Mouse (Mus musculus) cerebellum, adult 2 months (tissue): ENCODE data around the gene Camkmt. TPM values are rescaled to one million over a fixed set of nuclear protein-coding genes. Genes with fewer than 3 reads are reported as not detected.

Experiments
- DNase-seq, 2 experiments: peaks; one replicate each; pipeline ENCODE4 v3.0.0; 2021
- H3K27ac ChIP-seq: fragments of 200-500 bp; 2 replicates; pipeline ENCODE4 v1.5.1; 2012; ENCODE audit warnings: low read length, control low read depth, inconsistent platforms; ENCODE audit not compliant: insufficient read depth
- H3K27me3 ChIP-seq: fragments of 200-500 bp; 2 replicates; pipeline ENCODE4 v1.6.1; 2012; ENCODE audit warnings: inconsistent platforms, mild to moderate bottlenecking, low read length, moderate library complexity; ENCODE audit not compliant: control insufficient read depth, insufficient read depth
- H3K4me1 ChIP-seq: fragments of 200-500 bp; 2 replicates; pipeline ENCODE4 v1.6.1; 2011; ENCODE audit warnings: low read length; ENCODE audit not compliant: control insufficient read depth, insufficient read depth
- H3K4me3 ChIP-seq: fragments of 200-500 bp; replicated peaks from 2 replicates; pipeline ENCODE3; 2011; ENCODE audit warnings: mild to moderate bottlenecking, low read depth, low read length, control low read depth; ENCODE audit not compliant: insufficient read depth
- CTCF ChIP-seq: fragments of 200-500 bp; IDR thresholded peaks from 2 replicates; pipeline ENCODE4 v1.5.1; 2011; ENCODE audit warnings: low read depth, mild to moderate bottlenecking, control low read depth, low read length, moderate library complexity, borderline replicate concordance; ENCODE audit not compliant: insufficient read depth
- POLR2A ChIP-seq: fragments of 200-500 bp; IDR thresholded peaks from 2 replicates; pipeline ENCODE4 v1.6.1; 2011; ENCODE audit warnings: low read length, control low read depth, borderline replicate concordance; ENCODE audit not compliant: insufficient read depth
- WGBS: fragments of 180-500 bp; shearing (Covaris S2); methylation state at CpG from one replicate; pipeline ENCODE4 v1.1.7; 2018; 5-methylcytosine and 5-hydroxymethylcytosine counted together
- polyA plus RNA-seq: library from polyadenylated mRNA; depleted of rRNA; stranded (reverse); fragments of >200 nt; gene quantifications from 2 replicates; pipeline ENCODE4 v1.2.3, GENCODE M21; 2012; rRNA removed

Camkmt gene
- polyA plus RNA-seq, 1 experiment: 6.6 TPM

- TF ChIP-seq POLR2A (no peak), CTCF (no peak)
- Histone ChIP-seq H3K27me3 (no peaks in the 10 kb centered on the region), H3K4me1 (no peaks in the 10 kb centered on the region), H3K4me3 (no peak overlapping the region), H3K27ac (no peak overlapping the region)
- no peak for DNase-seq
Measured at GRCm38 (mm10) chr17:85504888-85505287, 414.5 kb downstream of the Camkmt start.

GRCm38 (mm10) chr17:85506206-85507088, 416.1 kb downstream of the Camkmt start:
- DNase-seq: no peak
- Histone ChIP-seq H3K4me3 (no peak overlapping the region), H3K4me1 (no peaks in the 10 kb centered on the region), H3K27ac (no peak overlapping the region), H3K27me3 (no peaks in the 10 kb centered on the region)
- 72% methylated on average over 15 of the region's 15 CpGs for WGBS
- no peak for TF ChIP-seq CTCF

GRCm38 (mm10) chr17:85507089-85507460, 416.7 kb downstream of the Camkmt start:
- Histone ChIP-seq H3K4me3 (no peak overlapping the region), H3K27ac (no peak overlapping the region), H3K27me3 (no peaks in the 10 kb centered on the region), H3K4me1 (no peaks in the 10 kb centered on the region)
- 92% methylated on average over 4 of the region's 4 CpGs for WGBS
- no peak for DNase-seq
- no peak for TF ChIP-seq CTCF
- no peak for TF ChIP-seq POLR2A

Other genes with a start within 250 kb of the Camkmt start
- 138 and 142 TPM in 2 replicates for gene Ppm1b, start 133.8 kb upstream of the Camkmt start, polyA plus RNA-seq
- gene Slc3a1, start 62.2 kb upstream of the Camkmt start, polyA plus RNA-seq: 0.33 and 0.54 TPM in 2 replicates
- gene Prepl, start 311 bp upstream of the Camkmt start, polyA plus RNA-seq: 286 and 307 TPM in 2 replicates